1 mouse cellular context compared by ENCODE assay signal in genomic region chr7:128254978-128255377, GRCm38 (mm10).
TF ChIP-seq lines count a peak whose summit lies in the region.

No protein-coding gene starts in this region.

TF ChIP-seq in myocyte, 11 proteins besides CTCF, POLR2A, EP300 and RAD21:
- TF ChIP-seq MYOG (IDR thresholded peaks at IDR 0.05; ENCODE audit: control insufficient read depth in 1 of 3, insufficient read depth in 1 of 3, insufficient read length in 2 of 3, low read depth in 2 of 3) (no peak), MYOD1 (IDR thresholded peaks at IDR 0.05; ENCODE audit: control insufficient read depth in 1 of 3, insufficient read length in 2 of 3, low read depth in 2 of 3) (no peak), POLR2AphosphoS2 (IDR thresholded peaks at IDR 0.05; ENCODE audit: insufficient read length, low read depth) (peak; percentile 79), CEBPB (IDR thresholded peaks at IDR 0.05; ENCODE audit: insufficient read depth, poor library complexity, severe bottlenecking) (no peak), E2F4 (IDR thresholded peaks at IDR 0.05; ENCODE audit: insufficient read depth) (no peak), SRF (IDR thresholded peaks at IDR 0.05; ENCODE audit: control insufficient read depth, insufficient read length, low read depth) (no peak), TCF3 (IDR thresholded peaks at IDR 0.05; ENCODE audit: insufficient read length, low read depth) (no peak)
